ENCODE assay signal across 9 mouse cellular contexts in genomic region chr6:145175571-145175981, GRCm38 (mm10). TPM values are rescaled to one million over a fixed set of nuclear protein-coding genes. Genes with fewer than 3 reads are reported as not detected.
DNase-seq lines count a peak whose midpoint lies in the region; ATAC-seq lines count a peak whose summit lies in the region.
"Had no signal": no experiment of that assay in that cellular context is flagged by ENCODE, and none has a peak within 500 bp of the region (broad histone marks: within the 10 kb centered on the region; RNA-seq: fewer than 3 reads in every experiment).

No protein-coding gene starts in this region.

- no peaks in the 10 kb centered on the region for H3K9me3 ChIP-seq in heart, embryonic 11.5 days (replicated peaks; ENCODE audit: control insufficient read depth, low read length)
- H3K9me3 ChIP-seq in intestine, embryonic 16.5 days (ENCODE audit: control insufficient read depth, low read length): no peaks in the 10 kb centered on the region
- no peaks in the 10 kb centered on the region for H3K9me3 ChIP-seq in stomach, embryonic 16.5 days (replicated peaks; ENCODE audit: control insufficient read depth, low read length)
- no peaks in the 10 kb centered on the region for H3K9me3 ChIP-seq in hindbrain, embryonic 16.5 days (ENCODE audit: control insufficient read depth, low read length)

- no peak for ATAC-seq in heart, embryonic 11.5 days (replicated peaks; ENCODE audit: insufficient number of reproducible peaks, low FRiP score, low TSS enrichment)
- ATAC-seq in intestine, embryonic 16.5 days: peak; percentile 53
- peak; percentile 45; the same call in 1 of the 2 replicates for ATAC-seq in stomach, embryonic 16.5 days (ENCODE audit: insufficient read depth, low FRiP score)
- no peak for ATAC-seq in hindbrain, embryonic 16.5 days

- H3K27me3 ChIP-seq in heart, embryonic 11.5 days (ENCODE audit: control insufficient read depth, insufficient read depth, low read length): peaks cover 8% of the 10 kb centered on the region
- H3K27me3 ChIP-seq in intestine, embryonic 16.5 days (replicated peaks; ENCODE audit: control insufficient read depth, insufficient read depth, low read length): no peaks in the 10 kb centered on the region
- H3K27me3 ChIP-seq in stomach, embryonic 16.5 days (ENCODE audit: control insufficient read depth, insufficient read depth, low read length): no peaks in the 10 kb centered on the region; the same call in 1 of the 2 replicates
- H3K27me3 ChIP-seq in hindbrain, embryonic 16.5 days (replicated peaks; ENCODE audit: control insufficient read depth, insufficient read depth, low read length): no peaks in the 10 kb centered on the region; the same call in none of the 2 replicates

- DNase-seq in heart, postnatal 14 days: no peak
- DNase-seq in ovary, adult 18-20 months (ENCODE audit: low spot score): peak; percentile 58
- DNase-seq in ovary, postnatal 10 days (ENCODE audit: low spot score): no peak
- no peak for DNase-seq in thymus, postnatal 4 days

- peaks cover 34% of the 10 kb centered on the region for H3K4me1 ChIP-seq in heart, embryonic 11.5 days (ENCODE audit: control insufficient read depth, insufficient read depth, low read length)
- H3K4me1 ChIP-seq in intestine, embryonic 16.5 days (ENCODE audit: control insufficient read depth, insufficient read depth, low read length): peaks cover 22% of the 10 kb centered on the region
- peaks cover 18% of the 10 kb centered on the region for H3K4me1 ChIP-seq in stomach, embryonic 16.5 days (ENCODE audit: control insufficient read depth, insufficient read depth, low read length)
- peaks cover 6% of the 10 kb centered on the region for H3K4me1 ChIP-seq in hindbrain, embryonic 16.5 days (ENCODE audit: control insufficient read depth, insufficient read depth, low read depth, low read length)

- no peak overlapping the region for H3K9ac ChIP-seq in heart, embryonic 11.5 days (ENCODE audit: low read depth, low read length)
- H3K9ac ChIP-seq in intestine, embryonic 16.5 days (ENCODE audit: low read depth, low read length): no peak overlapping the region
- no peak overlapping the region for H3K9ac ChIP-seq in stomach, embryonic 16.5 days (ENCODE audit: low read length)
- no peak overlapping the region for H3K9ac ChIP-seq in hindbrain, embryonic 16.5 days (ENCODE audit: low read depth, low read length)

- H3K4me3 ChIP-seq in heart, embryonic 11.5 days (ENCODE audit: low read depth, low read length): no peak overlapping the region
- no peak overlapping the region for H3K4me3 ChIP-seq in intestine, embryonic 16.5 days (ENCODE audit: low read length)
- H3K4me3 ChIP-seq in stomach, embryonic 16.5 days (replicated peaks; ENCODE audit: low read length): no peak overlapping the region
- no peak overlapping the region for H3K4me3 ChIP-seq in hindbrain, embryonic 16.5 days (ENCODE audit: low read length)
- H3K4me3 ChIP-seq: left cerebral cortex, adult 2 months had no signal

- H3K36me3 ChIP-seq in heart, embryonic 11.5 days (ENCODE audit: control insufficient read depth, insufficient read depth, low read length): no peaks in the 10 kb centered on the region
- H3K36me3 ChIP-seq in intestine, embryonic 16.5 days (ENCODE audit: control insufficient read depth, insufficient read depth, low read length): no peaks in the 10 kb centered on the region
- H3K36me3 ChIP-seq in stomach, embryonic 16.5 days (ENCODE audit: control insufficient read depth, insufficient read depth, low read length): no peaks in the 10 kb centered on the region
- no peaks in the 10 kb centered on the region for H3K36me3 ChIP-seq in hindbrain, embryonic 16.5 days (ENCODE audit: control insufficient read depth, insufficient read depth, low read length)

- no peak overlapping the region for H3K27ac ChIP-seq in heart, embryonic 11.5 days (ENCODE audit: low read depth, low read length)
- H3K27ac ChIP-seq in intestine, embryonic 16.5 days (ENCODE audit: low read length): no peak overlapping the region
- H3K27ac ChIP-seq in stomach, embryonic 16.5 days (ENCODE audit: low read length): no peak overlapping the region
- no peak overlapping the region for H3K27ac ChIP-seq in hindbrain, embryonic 16.5 days (ENCODE audit: low read depth, low read length)
- H3K27ac ChIP-seq: left cerebral cortex, adult 2 months had no signal

- WGBS in heart, embryonic 11.5 days (ENCODE audit: insufficient replicate concordance): 39% methylated on average over 9 of the region's 9 CpGs
- WGBS in intestine, embryonic 16.5 days: 36% methylated on average over 9 of the region's 9 CpGs
- WGBS in stomach, embryonic 16.5 days: 39% methylated on average over 9 of the region's 9 CpGs
- WGBS in hindbrain, embryonic 16.5 days: 31% methylated on average over 9 of the region's 9 CpGs

- intact Hi-C loops in heart, postnatal 14 days (cut with DNase I): no loop called here

- H3K4me2 ChIP-seq in heart, embryonic 11.5 days: 0 out of 2 replicates have a peak overlapping the region, but pooled peaks have one; percentile 7
- peak overlapping the region; percentile 47 for H3K4me2 ChIP-seq in intestine, embryonic 16.5 days (ENCODE audit: low read depth, low read length)
- H3K4me2 ChIP-seq in stomach, embryonic 16.5 days (ENCODE audit: low read depth, low read length): peak overlapping the region; percentile 9
- H3K4me2 ChIP-seq in hindbrain, embryonic 16.5 days (ENCODE audit: low read length): no peak overlapping the region

RNA-seq across cellular contexts. Expression of gene Casc1, which starts 35.2 kb away (rescaled TPM):
- 0.34 and 0.42 TPM in 2 replicates for polyA plus RNA-seq in heart, embryonic 11.5 days (2014; fragmentation: Nextera tagmentation; extraction: Ambion mirVana)
- under 1 TPM; 0.76 to 0.86 TPM for total RNA-seq in heart, postnatal 14 days (2021)
- polyA plus RNA-seq in intestine, embryonic 16.5 days (2015; fragmentation: Nextera tagmentation; extraction: Ambion mirVana): 0.22 and 0.23 TPM in 2 replicates
- 0.25 and 0.43 TPM in 2 replicates for polyA plus RNA-seq in stomach, embryonic 16.5 days (2015; fragmentation: Nextera tagmentation; extraction: Ambion mirVana)
- polyA plus RNA-seq in hindbrain, embryonic 16.5 days (2015; fragmentation: Nextera tagmentation; extraction: Ambion mirVana): 1.1 and 1.6 TPM in 2 replicates

RNA-seq across cellular contexts. Expression of gene Etfrf1, which starts 35.4 kb away (rescaled TPM):
- 57.2 and 62.5 TPM in 2 replicates for polyA plus RNA-seq in heart, embryonic 11.5 days (2014; fragmentation: Nextera tagmentation; extraction: Ambion mirVana)
- 100 to 1,000 TPM; 109 to 115 TPM for total RNA-seq in heart, postnatal 14 days (2021)
- 53.9 and 56.0 TPM in 2 replicates for polyA plus RNA-seq in intestine, embryonic 16.5 days (2015; fragmentation: Nextera tagmentation; extraction: Ambion mirVana)
- 34.8 and 39.1 TPM in 2 replicates for polyA plus RNA-seq in stomach, embryonic 16.5 days (2015; fragmentation: Nextera tagmentation; extraction: Ambion mirVana)
- polyA plus RNA-seq in hindbrain, embryonic 16.5 days (2015; fragmentation: Nextera tagmentation; extraction: Ambion mirVana): 26.7 and 27.1 TPM in 2 replicates

Comparison
In these comparisons a context has a peak if more than half of its experiments do, and no peak if none do; other contexts are left out.
1. ATAC-seq: peak in intestine, embryonic 16.5 days (single experiment) and stomach, embryonic 16.5 days (single experiment); none in heart, embryonic 11.5 days (single experiment) and hindbrain, embryonic 16.5 days (single experiment).